Mouse (Mus musculus): ENCODE results near the gene Fmod. TPM values are rescaled to one million over a fixed set of nuclear protein-coding genes. Genes with fewer than 3 reads are reported as not detected.

Gene Fmod
- total and polyA plus RNA-seq, 3 experiments: not detected

- Histone ChIP-seq H3K9ac (ENCODE audit: insufficient read depth, low read depth) (no peak overlapping the region), H3K27me3 (replicated peaks) (no peaks in the 10 kb centered on the region), H3K79me2 (replicated peaks; ENCODE audit: control insufficient read depth, extremely low read depth, insufficient read depth, poor library complexity, severe bottlenecking) (peaks cover 11% of the 10 kb centered on the region; the same call in 1 of the 2 replicates), H3K4me1 (ENCODE audit: control insufficient read depth in 1 of 2, insufficient read depth in 2 of 2) (peaks cover 3 to 29% of the 10 kb centered on the region in 2 experiments), H3K4me2 (ENCODE audit: insufficient read depth, low read depth, poor library complexity, severe bottlenecking) (no peak overlapping the region), H3K36me3 (replicated peaks in 1 of 2; ENCODE audit: control insufficient read depth in 1 of 2, insufficient read depth in 1 of 2, low read length in 1 of 2) (peaks cover 13 to 33% of the 10 kb centered on the region in 2 experiments), H3K27ac (ENCODE audit: insufficient read depth, low read depth) (no peak overlapping the region), H3K4me3 (replicated peaks in 1 of 3; ENCODE audit: low read depth in 2 of 3, low read length in 2 of 3, poor library complexity in 1 of 3) (no peak overlapping the region), H3K9me3 (replicated peaks; ENCODE audit: low read length) (no peaks in the 10 kb centered on the region)
- in situ Hi-C loops (cut with MboI; ENCODE audit: low pct_ligation_motif_present, low pct_unique_long_range_greater_than_20kb, low sequenced_read_pairs): no loop called here
- no peak for DNase-seq (ENCODE audit: extremely low read depth)
- TF ChIP-seq RCOR1 (conservative IDR thresholded peaks at IDR 0.05; ENCODE audit: low read depth, low read length) (no peak), ZC3H11A (IDR thresholded peaks at IDR 0.05; ENCODE audit: low read depth, low read length) (no peak), ELF1 (IDR thresholded peaks at IDR 0.05; ENCODE audit: low read depth, low read length) (no peak), RAD21 (IDR thresholded peaks at IDR 0.05; ENCODE audit: low read depth, low read length) (no peak), TBP (conservative IDR thresholded peaks at IDR 0.05; ENCODE audit: low read depth, low read length) (no peak), MEF2A (IDR thresholded peaks at IDR 0.05; ENCODE audit: borderline replicate concordance, low read depth, low read length) (no peak)
- dilution Hi-C loops (cut with MboI; ENCODE audit: extremely low pct_ligation_motif_present, extremely low pct_unique_long_range_greater_than_20kb, low sequenced_read_pairs): no loop called here
These were observed 37.1 kb downstream of the Fmod start for GRCm38 (mm10) chr1:134074184-134074583.

DNA sequence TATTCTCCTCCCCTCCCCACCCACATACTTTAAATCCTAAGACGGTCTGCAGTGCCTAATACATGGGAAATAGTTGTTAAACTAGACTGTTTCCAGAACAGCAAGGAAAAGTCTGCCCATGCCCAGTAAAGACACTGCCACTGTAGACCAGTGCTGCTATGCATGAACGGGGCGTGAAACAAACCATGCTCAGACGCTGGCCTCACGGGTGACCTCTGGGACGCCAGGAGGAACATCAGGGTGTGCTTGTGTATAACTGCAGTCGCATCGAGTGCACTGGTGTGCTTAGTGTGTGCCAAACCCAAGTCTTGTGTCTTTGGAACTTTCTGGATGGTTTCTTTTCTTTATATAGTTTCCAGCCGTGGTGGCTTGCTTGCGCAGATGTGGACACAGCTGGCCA, 37.6 kb downstream of the Fmod start:
- no peak overlapping the region for H3K4me2 ChIP-seq (ENCODE audit: insufficient read depth, low read depth, poor library complexity, severe bottlenecking)
- dilution Hi-C loops (cut with MboI; ENCODE audit: extremely low pct_ligation_motif_present, extremely low pct_unique_long_range_greater_than_20kb, low sequenced_read_pairs): no loop called here
- H3K9ac ChIP-seq (ENCODE audit: insufficient read depth, low read depth): no peak overlapping the region
- no peak for DNase-seq (ENCODE audit: extremely low read depth)
- peaks cover 13 to 33% of the 10 kb centered on the region in 2 experiments for H3K36me3 ChIP-seq (replicated peaks in 1 of 2; ENCODE audit: control insufficient read depth in 1 of 2, insufficient read depth in 1 of 2, low read length in 1 of 2)
- no peaks in the 10 kb centered on the region for H3K27me3 ChIP-seq (replicated peaks)
- TF ChIP-seq IRF4 (IDR thresholded peaks at IDR 0.05; ENCODE audit: low read depth, low read length): no peak
- H3K4me1 ChIP-seq (ENCODE audit: control insufficient read depth in 1 of 2, insufficient read depth in 2 of 2): peaks cover 3 to 33% of the 10 kb centered on the region in 2 experiments
- peaks cover 11% of the 10 kb centered on the region; the same call in 1 of the 2 replicates for H3K79me2 ChIP-seq (replicated peaks; ENCODE audit: control insufficient read depth, extremely low read depth, insufficient read depth, poor library complexity, severe bottlenecking)
- H3K27ac ChIP-seq (ENCODE audit: insufficient read depth, low read depth): no peak overlapping the region
- no peaks in the 10 kb centered on the region for H3K9me3 ChIP-seq (replicated peaks; ENCODE audit: low read length)
- H3K4me3 ChIP-seq (replicated peaks in 1 of 3; ENCODE audit: low read depth in 2 of 3, low read length in 2 of 3, poor library complexity in 1 of 3): no peak overlapping the region
- in situ Hi-C loops (cut with MboI; ENCODE audit: low pct_ligation_motif_present, low pct_unique_long_range_greater_than_20kb, low sequenced_read_pairs): no loop called here

GRCm38 (mm10) chr1:134075532-134075931, 38.5 kb downstream of the Fmod start:
- H3K9me3 ChIP-seq (replicated peaks; ENCODE audit: low read length): no peaks in the 10 kb centered on the region
- H3K36me3 ChIP-seq (replicated peaks in 1 of 2; ENCODE audit: control insufficient read depth in 1 of 2, insufficient read depth in 1 of 2, low read length in 1 of 2): peaks cover 13 to 33% of the 10 kb centered on the region in 2 experiments
- H3K9ac ChIP-seq (ENCODE audit: insufficient read depth, low read depth): no peak overlapping the region
- no peak overlapping the region for H3K27ac ChIP-seq (ENCODE audit: insufficient read depth, low read depth)
- in situ Hi-C loops (cut with MboI; ENCODE audit: low pct_ligation_motif_present, low pct_unique_long_range_greater_than_20kb, low sequenced_read_pairs) (no loop called here), dilution Hi-C loops (cut with MboI; ENCODE audit: extremely low pct_ligation_motif_present, extremely low pct_unique_long_range_greater_than_20kb, low sequenced_read_pairs) (no loop called here)
- H3K79me2 ChIP-seq (replicated peaks; ENCODE audit: control insufficient read depth, extremely low read depth, insufficient read depth, poor library complexity, severe bottlenecking): peaks cover 11% of the 10 kb centered on the region; the same call in 1 of the 2 replicates
- H3K4me1 ChIP-seq (ENCODE audit: control insufficient read depth in 1 of 2, insufficient read depth in 2 of 2): peaks cover 11 to 42% of the 10 kb centered on the region in 2 experiments
- no peak for DNase-seq (ENCODE audit: extremely low read depth)
- H3K4me3 ChIP-seq (replicated peaks in 1 of 3; ENCODE audit: low read depth in 2 of 3, low read length in 2 of 3, poor library complexity in 1 of 3): no peak overlapping the region
- peaks cover 8% of the 10 kb centered on the region for H3K27me3 ChIP-seq (replicated peaks)
- TF ChIP-seq MAFK (IDR thresholded peaks at IDR 0.05; ENCODE audit: insufficient replicate concordance, low read length) (no peak), SMC3 (IDR thresholded peaks at IDR 0.05; ENCODE audit: low read depth, low read length) (no peak), MAZ (IDR thresholded peaks at IDR 0.05; ENCODE audit: low read depth, low read length) (no peak), SIN3A (IDR thresholded peaks at IDR 0.05; ENCODE audit: low read length) (no peak), USF2 (conservative IDR thresholded peaks at IDR 0.05; ENCODE audit: low read depth, low read length) (no peak), ZMIZ1 (IDR thresholded peaks at IDR 0.05; ENCODE audit: low read depth, low read length) (no peak), BHLHE40 (IDR thresholded peaks at IDR 0.05; ENCODE audit: low read depth, low read length) (no peak)
- no peak overlapping the region for H3K4me2 ChIP-seq (ENCODE audit: insufficient read depth, low read depth, poor library complexity, severe bottlenecking)
